Mouse (Mus musculus) gastrocnemius, postnatal 36 days (tissue): Measurements from ENCODE around the gene Gast. TPM values are rescaled to one million over a fixed set of nuclear protein-coding genes. Genes with fewer than 3 reads are reported as not detected.
"Not testable (repeated sequence)": the region's sequence is repeated elsewhere in the genome, so short reads cannot be mapped to it uniquely, and the experiment has no call there.

Source experiments
- DNase-seq, 2 experiments: peaks; one replicate each; pipeline ENCODE4 v3.0.0; 2022
- intact Hi-C: fragments of 180-260 bp; cut with DNase I; formaldehyde crosslinking; loops from one replicate; pipeline ENCODE4 v1.15.1; 2025
- long read RNA-seq, 2 experiments: library from polyadenylated mRNA; stranded (forward); transcript quantifications; one replicate each; pipeline ENCODE4 v2.0.0; 2021
- total RNA-seq, 2 experiments: library from RNA; stranded (reverse); gene quantifications; 2 replicates each; pipeline ENCODE4 v1.2.3; 2021

Gene Gast
- not detected for total RNA-seq
- long read RNA-seq, experiment 1: 0 reads
- long read RNA-seq, experiment 2: 0 reads

DNA sequence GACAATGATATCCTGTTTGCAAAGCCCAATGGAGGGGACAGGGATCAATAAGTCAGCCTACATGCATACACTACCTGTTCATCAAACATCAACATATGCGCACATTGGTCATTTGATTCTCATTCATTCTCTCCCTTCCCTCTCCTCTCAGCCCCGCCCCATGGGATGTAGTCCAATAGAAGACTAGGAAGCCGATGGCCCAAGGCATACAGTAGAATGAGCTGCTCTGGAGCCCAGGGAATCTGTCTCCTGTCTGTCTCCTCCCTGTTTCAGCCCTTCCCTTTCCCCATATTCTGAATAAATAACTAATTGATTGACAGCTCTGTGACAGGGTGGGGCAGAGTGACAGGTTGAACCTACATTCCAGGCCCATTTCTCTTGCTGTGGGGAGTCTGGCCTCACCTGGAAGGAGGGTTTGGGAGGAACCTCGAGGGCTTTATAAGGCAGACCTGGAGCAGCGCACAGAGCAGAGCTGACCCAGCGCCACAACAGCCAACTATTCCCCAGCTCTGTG lies at the start of gene Gast:
Gene Gast (plus strand): TSS at position 464 of the 514 bp plus-strand sequence.
- DNase-seq: no peak
- intact Hi-C loops: no loop called here

DNA sequence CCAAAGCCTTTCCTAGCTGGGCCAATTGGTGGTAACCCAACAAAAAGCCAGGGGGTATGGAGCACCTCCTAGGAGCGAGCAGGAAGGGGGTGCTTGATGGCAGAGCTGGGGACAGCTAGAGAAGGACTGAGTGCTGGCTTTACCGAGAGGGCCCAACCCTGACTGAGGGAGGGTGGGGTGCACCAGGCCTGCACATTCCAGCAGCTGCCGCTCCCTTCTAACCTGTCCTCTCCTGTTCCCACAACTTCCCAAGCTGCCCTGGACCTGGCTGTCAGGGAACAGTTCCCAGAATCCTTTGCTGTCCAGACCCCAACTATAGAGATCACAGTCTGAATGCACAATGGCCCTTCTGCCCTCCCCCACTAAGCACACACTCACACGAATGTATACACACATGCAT lies 49.2 kb upstream of the Gast start:
- intact Hi-C loops: loop anchor here (5.0 to 10.0 kb wide), 4 partner anchors 103 to 910 kb away; partner anchors contain the start of gene Krt28
- no peak for DNase-seq

DNA sequence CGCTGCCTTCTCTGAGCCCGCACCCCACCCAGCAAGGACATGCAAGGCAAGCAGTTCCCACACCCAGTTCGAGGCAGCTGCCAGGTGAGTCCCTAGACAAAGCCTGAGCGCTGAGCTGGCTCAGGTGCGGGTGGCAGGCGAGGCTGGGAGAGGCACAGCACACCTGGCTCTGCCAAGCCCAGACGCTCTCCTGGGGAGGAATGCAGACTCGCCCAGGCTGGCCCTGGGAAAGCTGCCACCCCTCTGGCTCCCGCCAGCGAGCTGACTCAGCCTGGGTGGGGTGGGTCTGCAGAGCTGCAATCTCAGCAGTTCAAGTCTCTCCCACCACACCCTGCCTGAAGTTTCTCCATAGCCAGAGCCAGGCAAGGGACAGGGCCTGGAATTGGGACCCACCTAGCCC lies 47.2 kb upstream of the Gast start:
- intact Hi-C loops: loop anchor here (10.0 kb wide), 2 partner anchors 822 to 912 kb away; partner anchors contain the start of gene Krt28
- DNase-seq: peak; percentile 59 to 72

DNA sequence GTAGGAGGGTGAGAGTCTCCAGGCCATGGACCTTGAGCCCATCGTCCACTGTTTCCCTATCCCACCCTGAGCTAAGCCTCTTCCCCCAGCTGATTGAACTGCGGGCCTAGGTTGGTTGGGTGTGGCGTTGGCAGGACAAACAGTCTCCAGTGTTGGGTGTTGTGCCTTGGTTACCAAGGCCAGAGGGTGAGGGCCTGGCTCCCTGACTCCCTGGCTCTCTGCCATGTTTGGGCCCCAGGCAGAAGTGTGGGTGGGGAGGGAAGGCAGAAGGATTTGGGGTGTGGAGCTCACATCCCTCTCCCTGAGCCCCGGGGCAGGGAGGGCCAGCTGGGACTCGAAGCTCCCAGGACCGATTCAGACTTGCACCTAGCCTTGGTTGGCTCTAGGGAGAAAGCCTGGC lies 45.3 kb upstream of the Gast start:
- DNase-seq: peak in 1 of 2 experiments; percentile 25
- intact Hi-C loops: loop anchor here (10.0 kb wide), 2 partner anchors 824 to 914 kb away; partner anchors contain the start of gene Krt28

DNA sequence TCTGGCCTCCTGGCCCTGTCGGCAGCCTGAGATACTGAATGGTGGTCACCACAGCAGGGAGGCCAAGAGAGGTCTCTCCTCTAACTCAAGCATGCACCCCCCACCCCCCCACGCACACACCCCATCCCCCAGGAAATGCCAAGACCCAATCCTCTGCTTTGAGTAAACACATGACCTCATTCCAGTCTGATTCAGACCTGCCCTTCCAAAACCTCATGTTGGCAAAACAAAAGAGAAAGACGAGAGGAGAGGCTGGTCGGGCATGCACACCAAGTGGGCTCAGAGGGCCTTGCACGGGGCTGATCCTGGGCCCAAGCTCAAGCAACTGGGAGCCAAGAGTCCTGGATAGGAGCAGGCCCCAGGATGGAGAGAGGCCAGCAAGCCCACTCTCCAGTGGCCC lies 44.0 kb upstream of the Gast start:
- intact Hi-C loops: no loop called here
- DNase-seq: no peak

DNA sequence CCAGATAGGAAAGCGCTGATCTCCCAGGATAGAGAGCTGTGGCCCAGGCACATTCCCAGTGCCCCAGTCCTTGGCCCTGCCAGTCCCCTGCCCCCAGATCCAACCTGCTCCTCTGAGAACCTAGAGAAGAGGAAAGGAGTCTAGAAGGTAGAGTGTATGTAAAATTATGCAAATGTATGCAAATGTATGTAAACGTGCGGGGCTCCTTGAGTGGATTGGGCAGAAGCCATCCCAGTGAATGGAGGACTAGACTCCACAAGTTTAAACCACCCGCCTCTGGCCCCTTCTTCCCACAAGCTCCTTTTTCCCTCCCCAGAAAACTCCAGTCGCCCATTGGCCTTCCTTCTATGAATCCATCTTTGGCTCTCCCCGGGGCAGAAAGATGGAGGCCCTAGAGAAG lies 41.3 kb upstream of the Gast start:
- no peak for DNase-seq
- intact Hi-C loops: no loop called here

DNA sequence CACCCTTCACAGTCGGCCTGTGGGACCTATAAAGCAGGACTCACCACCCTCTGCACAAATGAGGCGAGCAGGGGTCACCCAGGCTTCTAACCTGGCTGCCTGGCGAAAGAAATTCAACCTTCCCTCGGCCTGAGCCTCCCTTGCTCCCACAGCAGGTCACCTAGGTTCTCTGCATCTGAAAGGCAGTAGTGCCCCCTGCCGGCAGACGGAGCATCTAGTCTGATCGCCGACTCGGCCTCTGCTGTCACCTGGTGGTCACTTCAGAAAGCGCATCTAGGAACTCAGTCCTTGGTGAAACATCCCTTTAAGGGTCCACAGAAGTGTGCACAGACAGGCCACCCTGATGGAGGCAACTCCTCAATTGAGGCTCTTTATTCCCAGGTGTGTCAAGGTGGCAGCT lies 38.9 kb upstream of the Gast start:
- intact Hi-C loops: loop anchor here (5.0 kb wide), 1 partner anchor 128 kb away; no protein-coding TSS in a partner anchor

DNA sequence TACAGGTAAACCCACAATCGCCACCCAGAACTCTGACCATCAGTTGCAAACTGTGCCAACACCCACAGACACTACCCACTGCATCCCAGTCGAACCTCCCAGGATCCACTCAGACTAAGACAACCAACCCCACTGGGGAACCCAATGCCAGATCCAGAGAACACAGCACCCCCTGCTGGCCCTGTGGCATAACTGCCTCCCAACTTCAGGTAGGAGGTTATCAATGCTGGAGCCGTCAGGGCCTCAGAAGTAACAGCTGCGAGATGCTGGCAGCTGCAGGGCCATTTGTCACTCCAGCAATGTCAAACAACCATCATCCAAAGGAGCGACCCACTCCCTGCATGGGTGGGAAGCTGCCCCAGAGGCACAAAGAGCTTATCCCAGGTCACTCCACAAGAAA lies 36.4 kb upstream of the Gast start:
- intact Hi-C loops: loop anchor here (5.0 kb wide), 1 partner anchor 130 kb away; no protein-coding TSS in a partner anchor
- DNase-seq: no peak

More for the DNA sequence above, 38.9 kb upstream of the Gast start:
- DNase-seq: peak; percentile 68 to 72

DNA sequence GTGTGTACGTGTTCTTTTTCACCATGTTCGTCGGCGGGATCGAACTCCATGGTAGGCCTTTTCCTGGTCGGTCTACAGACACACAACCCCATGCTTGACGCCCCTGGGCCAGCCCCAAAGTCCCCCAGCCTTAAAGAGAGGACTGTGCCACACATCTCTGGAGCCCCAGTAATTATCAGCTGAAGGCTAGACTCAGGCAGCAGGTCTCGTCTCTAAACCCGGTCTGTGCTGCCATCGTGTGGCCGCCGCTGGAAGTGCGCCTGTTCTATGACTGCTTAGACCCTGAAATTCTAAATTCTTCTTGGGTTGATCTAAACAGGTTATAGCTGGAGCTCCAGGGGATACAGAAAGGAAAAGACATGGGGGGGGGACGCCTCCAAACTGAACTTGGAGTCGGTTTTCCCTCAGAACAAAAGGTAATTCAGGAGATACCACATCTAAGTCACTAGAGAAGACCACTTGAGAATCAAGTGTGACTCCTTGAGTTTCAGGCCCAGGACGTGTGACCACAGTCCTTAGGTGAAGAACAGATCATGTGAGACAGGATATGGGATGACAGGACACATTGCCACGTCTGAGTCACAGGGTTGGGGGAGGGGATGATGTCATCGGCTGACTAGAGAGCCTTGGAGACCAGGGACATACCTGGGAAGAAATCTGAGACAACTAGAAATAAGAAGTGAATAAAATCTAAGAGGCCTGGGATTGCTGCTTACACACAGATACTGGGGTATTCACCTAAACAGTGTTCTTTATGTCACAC lies 35.8 kb upstream of the Gast start:
- intact Hi-C loops: loop anchor here (5.0 kb wide), 1 partner anchor 131 kb away; no protein-coding TSS in a partner anchor
- DNase-seq: peak; percentile 73 to 82

DNA sequence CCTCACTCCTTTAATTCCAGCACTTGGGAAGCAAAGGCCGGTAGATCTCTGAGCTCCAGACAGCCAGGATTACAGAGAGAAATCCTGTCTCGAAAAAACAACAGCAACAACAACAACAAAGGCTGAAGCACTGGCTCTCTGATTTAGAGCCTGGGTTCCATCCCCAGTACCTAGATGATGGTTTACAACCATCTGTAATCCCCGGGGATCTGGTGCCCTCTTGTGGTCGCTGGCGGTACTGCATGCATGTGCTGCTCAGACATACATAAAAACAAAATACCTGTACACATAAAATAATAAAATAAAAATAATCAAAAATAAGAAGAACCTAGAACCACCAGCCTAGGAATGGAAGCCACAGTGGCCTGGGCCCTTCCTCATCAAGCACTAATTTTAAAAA lies 33.9 kb upstream of the Gast start:
- DNase-seq: peak; percentile 35 to 46
- intact Hi-C loops: no loop called here

DNA sequence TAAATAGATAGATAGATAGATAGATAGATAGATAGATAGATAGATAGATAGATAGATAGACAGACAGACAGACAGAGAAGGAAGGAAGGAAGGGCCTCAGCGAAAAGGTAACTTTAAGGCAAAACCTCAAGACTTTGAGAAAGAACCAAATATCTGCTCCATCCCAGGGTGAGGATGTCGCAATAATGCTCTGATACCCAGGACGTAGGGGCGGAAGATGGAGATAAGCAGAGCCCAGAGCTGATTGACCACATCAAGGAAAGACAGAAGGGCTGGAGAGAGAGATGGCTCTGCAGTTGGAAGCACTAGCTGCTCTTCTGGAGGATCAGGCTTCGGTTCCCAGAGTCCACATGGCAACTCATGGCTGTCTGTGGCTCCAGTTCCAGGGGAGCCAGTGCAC lies 32.9 kb upstream of the Gast start:
- DNase-seq: no peak
- intact Hi-C loops: no loop called here

DNA sequence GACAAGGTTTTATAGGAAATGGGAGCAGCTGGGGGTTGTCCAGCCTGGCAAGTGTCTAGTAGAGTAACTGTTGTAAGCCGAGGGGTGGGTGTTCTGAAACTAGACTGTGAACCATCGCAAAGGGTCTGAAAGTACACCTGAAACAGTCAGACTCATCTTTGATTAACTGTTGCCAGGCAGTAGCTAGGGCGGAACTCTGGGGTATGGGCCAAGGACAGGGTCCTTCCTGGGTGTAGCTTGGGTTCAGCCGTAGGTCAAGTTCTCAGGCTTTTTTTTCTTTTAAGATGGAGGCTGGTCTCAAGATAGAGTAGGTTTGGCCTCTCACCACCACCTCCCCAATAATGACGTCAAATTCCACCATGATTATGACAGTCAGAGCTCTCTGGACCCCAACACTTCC lies 26.3 kb upstream of the Gast start:
- intact Hi-C loops: no loop called here
- no peak for DNase-seq

DNA sequence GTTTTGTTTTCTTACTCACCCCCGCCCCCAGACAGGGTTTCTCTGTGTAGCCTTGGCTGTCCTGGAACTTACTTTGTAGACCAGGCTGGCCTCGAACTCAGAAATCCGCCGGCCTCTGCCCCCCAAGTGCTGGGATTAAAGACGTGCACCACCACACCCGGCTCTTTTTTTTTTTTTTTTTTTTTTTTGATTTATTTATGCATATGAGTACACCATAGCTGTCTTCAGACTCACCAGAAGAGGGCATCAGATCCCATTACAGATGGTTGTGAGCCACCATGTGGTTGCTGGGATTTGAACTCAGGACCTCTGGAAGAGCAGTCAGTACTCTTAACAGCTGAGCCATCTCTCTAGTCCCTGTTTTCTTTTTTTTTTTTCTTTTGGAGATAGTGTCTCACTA lies 25.5 kb upstream of the Gast start:
- intact Hi-C loops: not testable (repeated sequence)

DNA sequence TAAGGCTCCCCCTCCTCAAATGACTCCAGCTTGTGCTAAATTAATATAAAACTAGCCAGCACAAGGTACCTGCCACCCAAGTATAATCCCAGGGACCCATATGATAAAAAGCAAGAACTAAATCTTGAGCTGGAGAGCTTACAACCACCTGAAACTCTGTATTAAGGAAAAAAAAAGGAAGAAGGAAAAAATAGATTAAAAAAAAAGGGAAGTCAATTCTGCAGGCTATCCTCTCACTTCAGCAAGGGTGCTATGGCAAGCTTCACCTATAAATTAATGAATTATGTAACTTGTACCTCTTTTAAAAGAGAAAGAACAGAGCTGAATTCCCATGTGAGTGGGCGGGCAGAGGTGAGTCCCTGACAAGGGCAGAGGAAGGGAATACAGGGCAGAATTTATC lies 22.6 kb upstream of the Gast start:
- DNase-seq: no peak

More for the DNA sequence above, 25.5 kb upstream of the Gast start:
- DNase-seq: not testable (repeated sequence)

DNA sequence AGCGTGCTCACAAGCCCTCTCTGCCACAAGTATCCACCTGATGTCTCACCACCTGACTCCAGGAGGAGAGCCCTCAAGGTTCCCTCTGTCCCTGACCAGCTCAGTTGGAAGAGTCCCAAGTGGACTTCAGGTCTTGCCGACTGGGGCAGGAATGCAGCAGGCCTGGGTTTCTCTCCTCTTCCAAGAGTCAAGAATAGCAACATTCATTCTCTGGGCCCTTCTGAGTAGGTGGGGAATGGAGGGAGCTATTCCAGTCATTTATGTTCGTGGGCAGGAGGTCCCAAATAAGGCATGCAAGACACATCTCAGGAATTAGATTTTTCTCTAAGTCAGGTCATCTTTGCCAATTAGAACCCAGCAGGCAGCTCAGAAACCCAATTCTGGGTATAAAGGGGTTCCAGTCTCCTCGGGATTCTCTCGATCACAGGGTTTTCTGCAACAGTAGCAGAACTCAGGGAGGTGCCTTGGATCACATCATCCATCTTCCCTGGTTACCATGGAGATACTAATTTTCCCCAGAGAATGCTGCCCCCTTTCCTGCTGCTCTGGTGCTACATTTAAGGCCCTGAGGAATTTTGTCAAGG lies 22.0 kb upstream of the Gast start:
- intact Hi-C loops: no loop called here
- DNase-seq: no peak

More for the DNA sequence above, 22.6 kb upstream of the Gast start:
- intact Hi-C loops: no loop called here

DNA sequence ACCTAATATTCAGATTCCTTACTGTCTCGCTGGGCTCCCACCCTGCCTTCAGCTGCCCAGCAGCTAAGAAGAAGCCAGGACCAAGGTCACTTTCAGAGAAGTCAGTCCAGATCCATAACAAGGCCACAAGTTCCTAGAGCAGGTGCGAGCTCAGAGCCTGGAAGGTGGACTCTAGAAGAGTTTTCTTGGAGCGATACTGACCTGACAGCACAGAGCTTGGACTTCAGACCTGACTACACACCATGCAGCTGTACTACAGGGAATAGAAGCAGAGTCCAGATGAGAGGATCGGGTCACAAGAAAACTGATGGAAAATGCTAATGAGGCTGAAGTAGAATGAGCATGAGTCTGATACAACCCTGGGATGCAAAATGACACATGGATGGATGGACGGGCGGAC lies 20.8 kb upstream of the Gast start:
- intact Hi-C loops: no loop called here
- DNase-seq: no peak

DNA sequence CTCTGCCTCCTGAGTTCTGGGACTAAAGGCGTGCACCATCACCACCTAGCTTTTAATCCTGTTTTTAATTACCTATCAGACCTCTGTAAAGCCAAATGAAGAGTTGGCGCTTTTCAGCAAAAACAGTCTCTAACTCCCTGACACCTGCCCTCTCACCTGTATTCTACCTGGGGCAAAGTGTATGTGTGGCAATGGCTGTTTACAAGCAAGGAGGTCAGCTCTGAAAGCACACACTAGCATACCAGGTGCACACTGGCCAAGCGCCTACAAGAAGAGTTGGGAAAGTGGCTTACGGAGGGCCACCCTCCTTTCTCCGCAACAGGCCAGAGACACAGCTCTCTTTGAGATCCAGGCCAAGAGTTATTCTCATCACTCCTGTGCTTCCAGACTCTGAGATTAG lies 18.8 kb upstream of the Gast start:
- DNase-seq: no peak
- intact Hi-C loops: no loop called here

DNA sequence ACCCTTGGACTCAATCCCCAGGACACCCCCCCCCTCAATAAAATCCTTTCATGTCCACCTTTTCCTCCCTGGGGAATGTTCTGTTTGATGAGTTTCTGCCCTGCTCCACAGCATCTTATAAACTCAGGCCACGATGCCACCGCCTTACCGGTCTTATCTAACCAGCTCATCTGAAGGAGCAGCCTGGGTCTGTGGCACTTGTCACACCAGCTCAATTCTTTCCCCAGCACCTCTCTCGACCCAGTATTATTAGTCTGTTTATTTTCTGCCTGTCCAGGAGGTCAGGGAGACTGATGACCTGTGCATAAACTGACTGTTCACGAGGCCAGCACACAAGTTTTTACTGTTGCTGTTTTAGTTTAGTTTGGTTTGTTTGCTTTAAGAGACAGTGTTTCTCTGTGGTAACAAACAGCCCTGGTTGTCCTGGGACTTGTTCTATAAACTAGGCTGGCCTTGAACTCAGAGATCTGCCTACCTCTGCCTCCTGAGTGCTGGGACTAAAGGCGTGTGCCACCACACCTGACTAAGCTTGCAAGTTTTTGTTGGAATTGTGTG lies 16.3 kb upstream of the Gast start:
- no peak for DNase-seq
- intact Hi-C loops: no loop called here

DNA sequence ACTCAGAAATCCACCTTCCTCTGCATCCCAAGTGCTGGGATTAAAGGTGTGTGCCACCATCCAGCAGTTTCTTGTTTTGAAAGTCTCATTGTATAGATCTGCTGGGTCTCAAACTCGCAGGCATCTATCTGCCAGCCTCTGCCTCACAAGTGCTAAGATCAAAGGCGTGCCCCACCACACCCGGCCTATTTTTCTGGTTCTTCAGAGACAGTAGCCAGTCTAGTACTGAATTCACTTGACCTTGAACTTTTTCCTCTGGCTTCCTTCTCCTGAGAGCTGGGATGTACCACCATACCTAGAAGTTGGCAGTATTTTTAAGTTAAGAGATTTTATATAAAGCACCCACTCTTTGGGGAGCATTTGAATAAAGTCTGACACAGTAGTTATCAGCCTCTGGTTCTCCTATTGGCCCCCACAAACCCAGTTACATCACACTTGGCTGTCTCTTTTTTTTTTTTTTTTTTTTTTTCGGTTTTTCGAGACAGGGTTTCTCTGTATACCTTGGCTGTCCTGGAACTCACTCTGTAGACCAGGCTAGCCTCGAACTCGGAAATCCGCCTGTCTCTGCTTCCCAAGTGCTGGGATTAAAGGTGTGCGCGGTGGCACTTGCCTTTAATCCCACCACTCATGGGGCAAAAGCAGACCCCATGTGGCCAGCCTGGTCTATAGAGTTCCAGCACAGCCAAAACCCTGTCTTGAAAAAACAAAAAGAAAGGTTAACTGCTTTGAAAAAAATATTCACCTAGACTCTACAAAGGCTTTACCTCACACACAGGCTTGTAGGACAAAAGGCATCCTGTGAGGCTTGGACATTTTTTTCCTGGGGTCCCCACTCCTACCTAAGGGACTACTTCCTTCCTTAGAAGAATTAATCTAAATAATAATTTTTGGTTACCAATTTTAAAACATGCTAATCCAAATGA lies 15.4 kb upstream of the Gast start:
- intact Hi-C loops: no loop called here
- no peak for DNase-seq

DNA sequence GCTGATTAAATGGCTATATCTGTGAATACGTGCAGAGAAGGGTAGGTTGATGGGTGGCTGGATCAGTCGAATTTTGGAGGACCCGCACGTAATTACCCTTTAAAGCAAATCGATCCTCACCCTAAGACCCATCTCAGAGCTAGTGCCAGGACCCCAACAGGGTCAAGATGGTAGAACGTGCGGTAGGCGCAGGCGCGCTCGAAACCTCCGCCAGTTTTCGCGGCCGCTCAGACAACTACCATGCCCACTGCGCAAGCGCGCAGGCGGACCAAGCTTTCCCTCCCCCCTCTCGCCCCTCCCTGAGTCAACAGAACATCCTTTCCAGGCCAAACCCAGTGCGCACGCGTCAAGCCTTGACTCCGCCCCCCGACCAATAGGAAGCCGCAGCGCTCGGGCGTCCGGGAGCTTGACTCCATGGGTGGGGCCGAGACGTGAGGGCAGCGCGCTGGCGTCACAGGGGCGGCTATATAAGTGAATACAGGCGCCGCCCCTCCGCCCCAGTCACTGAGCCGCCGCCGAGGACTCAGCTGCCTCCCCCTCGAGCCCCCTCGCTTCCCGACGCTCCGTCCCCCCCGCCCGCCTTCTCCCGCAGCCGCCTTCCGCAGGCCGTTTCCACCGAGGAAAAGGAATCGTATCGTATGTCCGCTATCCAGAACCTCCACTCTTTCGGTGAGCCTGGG lies 14.6 kb upstream of the Gast start, which contains the start of gene Eif1:
Gene Eif1 (plus strand): TSS at position 394 of the 680 bp plus-strand sequence.
- intact Hi-C loops: no loop called here

More for the DNA sequence above, 14.6 kb upstream of the Gast start, which contains the start of gene Eif1:
- peak; percentile 100 for DNase-seq
